Mouse (Mus musculus) hindbrain, postnatal 0 days (tissue): ENCODE measurements around the gene 2210010C04Rik. TPM values are rescaled to one million over a fixed set of nuclear protein-coding genes. Genes with fewer than 3 reads are reported as not detected.

Source experiments
- ATAC-seq: fragments of 200-750 bp; cut with Nextera tagmentation; 2 replicates; pipeline ENCODE4 v1.8.0; 2017; ENCODE audit warnings: mild to moderate bottlenecking, moderate TSS enrichment, moderate library complexity
- DNase-seq: peaks from one replicate; pipeline ENCODE4 v3.0.0-alpha.2; 2015; ENCODE audit warnings: low spot score
- H3K27ac ChIP-seq: fragments of 300-500 bp; sonication (generic); 2 replicates; pipeline ENCODE4 v1.5.1; 2014; ENCODE audit warnings: mild to moderate bottlenecking
- H3K27me3 ChIP-seq: fragments of 300-500 bp; sonication (generic); 2 replicates; pipeline ENCODE4 v1.6.1; 2014; ENCODE audit warnings: low read length, mixed read lengths; ENCODE audit not compliant: insufficient read depth
- H3K36me3 ChIP-seq: fragments of 300-500 bp; sonication (generic); 2 replicates; pipeline ENCODE4 v1.6.1; 2014; ENCODE audit warnings: low read length, mixed read lengths; ENCODE audit not compliant: insufficient read depth
- H3K4me1 ChIP-seq: fragments of 300-500 bp; sonication (generic); 2 replicates; pipeline ENCODE4 v1.6.1; 2014; ENCODE audit warnings: antibody characterized with exemption, low read length, mixed read lengths; ENCODE audit not compliant: insufficient read depth
- H3K4me2 ChIP-seq: fragments of 300-500 bp; sonication (generic); 2 replicates; pipeline ENCODE4 v1.6.1; 2014; ENCODE audit warnings: low read depth, mild to moderate bottlenecking, low read length, moderate library complexity, mixed read lengths
- H3K4me3 ChIP-seq: fragments of 300-500 bp; sonication (generic); 2 replicates; pipeline ENCODE4 v1.5.1; 2014; ENCODE audit warnings: low read length
- H3K9ac ChIP-seq: fragments of 300-500 bp; sonication (generic); replicated peaks from 2 replicates; pipeline ENCODE4 v1.6.1; 2014; ENCODE audit warnings: mild to moderate bottlenecking, low read length, moderate library complexity, mixed read lengths
- H3K9me3 ChIP-seq: fragments of 300-500 bp; sonication (generic); 2 replicates; pipeline ENCODE4 v1.6.1; 2016; ENCODE audit warnings: low read length, mixed read lengths
- CTCF ChIP-seq: IDR thresholded peaks from 2 replicates; pipeline ENCODE4 v1.5.1; 2016; ENCODE audit warnings: antibody characterized with exemption, control low read depth, low read depth
- WGBS: fragments of 180-500 bp; shearing (Covaris S2); extraction: QIAGEN DNeasy Blood & Tissue Kit; methylation state at CpG from one replicate; pipeline ENCODE4 v1.1.7; 2014; 5-methylcytosine and 5-hydroxymethylcytosine counted together
- polyA plus RNA-seq: library from polyadenylated mRNA; unstranded; fragments of >200 nt; fragmentation: Nextera tagmentation; extraction: Ambion mirVana; gene quantifications from 2 replicates; pipeline ENCODE4 v1.2.1, GENCODE M21; 2015
- total RNA-seq: library from RNA; depleted of rRNA; stranded (reverse); fragments of >200 nt; gene quantifications from 2 replicates; pipeline ENCODE4 v1.2.3, GENCODE M21; 2014

Gene 2210010C04Rik
- total and polyA plus RNA-seq, 2 experiments from 2014 or later: not detected

DNA sequence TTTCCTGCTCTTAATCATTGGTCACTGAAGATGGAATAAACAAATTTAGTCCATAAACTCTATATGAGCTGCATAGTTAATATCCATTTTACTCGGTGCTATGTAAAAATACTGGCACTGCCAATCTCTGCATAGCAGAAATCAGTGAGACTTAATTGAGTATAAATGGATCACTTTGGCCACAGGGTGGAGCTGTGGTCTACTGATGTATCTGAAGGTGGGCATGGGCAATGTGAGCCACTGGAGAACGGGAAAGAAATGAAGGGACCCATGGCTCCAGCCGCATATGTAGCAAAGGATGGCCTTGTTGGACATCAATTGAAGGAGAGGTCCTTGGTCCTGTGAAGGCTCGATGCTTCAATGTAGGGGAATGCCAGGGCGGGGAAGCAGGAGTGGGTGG lies 25.8 kb upstream of the 2210010C04Rik start:
- Histone ChIP-seq H3K9ac (no peak overlapping the region), H3K36me3 (no peaks in the 10 kb centered on the region), H3K4me3 (no peak overlapping the region), H3K4me1 (no peaks in the 10 kb centered on the region), H3K4me2 (no peak overlapping the region), H3K27ac (no peak overlapping the region), H3K9me3 (no peaks in the 10 kb centered on the region), H3K27me3 (no peaks in the 10 kb centered on the region)
- WGBS: 70% methylated on average over 5 of the region's 5 CpGs
- ATAC-seq (no peak), DNase-seq (peak; percentile 40)
- TF ChIP-seq CTCF: peak; percentile 33; the same call in 1 of the 2 replicates

DNA sequence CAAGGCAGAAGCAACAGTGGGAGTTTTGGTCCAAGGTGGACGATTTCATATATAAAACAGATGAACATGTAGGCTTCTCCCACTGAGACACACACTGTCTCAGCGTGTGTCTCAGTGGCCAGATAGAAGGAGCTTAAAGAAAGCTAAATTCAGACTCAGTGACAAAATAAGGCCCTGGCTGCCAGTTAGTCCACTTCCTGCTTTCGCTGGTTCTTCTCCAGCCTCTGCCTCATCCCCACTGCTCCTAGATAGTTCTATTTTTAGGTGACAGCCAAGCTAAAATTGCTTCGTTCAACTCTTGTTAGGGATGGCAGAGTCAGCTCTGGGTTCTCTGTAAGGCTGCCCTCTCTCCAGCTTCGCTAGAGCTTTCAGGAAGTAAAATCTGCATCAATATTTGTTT lies 22.3 kb upstream of the 2210010C04Rik start:
- H3K4me3 ChIP-seq: no peak overlapping the region
- no peak overlapping the region for H3K9ac ChIP-seq
- H3K4me1 ChIP-seq: no peaks in the 10 kb centered on the region
- DNase-seq (no peak), ATAC-seq (no peak)
- H3K9me3 ChIP-seq: no peaks in the 10 kb centered on the region
- no peaks in the 10 kb centered on the region for H3K27me3 ChIP-seq
- no peak overlapping the region for H3K27ac ChIP-seq
- no peak for TF ChIP-seq CTCF
- H3K4me2 ChIP-seq: no peak overlapping the region
- WGBS: 69% methylated on average over 5 of the region's 5 CpGs
- H3K36me3 ChIP-seq: no peaks in the 10 kb centered on the region

DNA sequence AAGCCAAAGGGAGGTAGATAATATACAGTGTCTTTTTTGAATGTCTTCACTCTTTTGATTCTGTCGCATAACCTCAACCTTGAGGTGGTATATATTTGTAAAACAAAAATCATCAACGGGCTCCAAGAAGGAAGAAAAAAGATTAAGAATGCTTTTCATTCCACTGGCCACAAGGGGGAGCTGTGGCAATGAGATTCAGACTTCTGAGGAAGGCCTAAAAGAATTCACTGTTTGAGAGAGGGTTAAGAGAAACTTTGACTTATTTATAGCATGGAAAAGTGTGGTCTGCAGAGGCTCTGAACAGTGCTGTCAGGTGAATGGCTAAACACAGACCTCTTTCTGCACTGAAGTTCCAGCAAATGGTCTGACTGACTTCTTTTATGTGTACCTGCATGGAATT lies 20.3 kb upstream of the 2210010C04Rik start:
- peak; percentile 73 for DNase-seq
- no peak for ATAC-seq
- Histone ChIP-seq H3K36me3 (no peaks in the 10 kb centered on the region), H3K4me2 (no peak overlapping the region), H3K9me3 (no peaks in the 10 kb centered on the region), H3K4me3 (no peak overlapping the region), H3K27me3 (no peaks in the 10 kb centered on the region), H3K27ac (no peak overlapping the region), H3K9ac (no peak overlapping the region), H3K4me1 (no peaks in the 10 kb centered on the region)
- WGBS: 39% methylated on average over 2 of the region's 2 CpGs
- peak; percentile 74 for TF ChIP-seq CTCF

DNA sequence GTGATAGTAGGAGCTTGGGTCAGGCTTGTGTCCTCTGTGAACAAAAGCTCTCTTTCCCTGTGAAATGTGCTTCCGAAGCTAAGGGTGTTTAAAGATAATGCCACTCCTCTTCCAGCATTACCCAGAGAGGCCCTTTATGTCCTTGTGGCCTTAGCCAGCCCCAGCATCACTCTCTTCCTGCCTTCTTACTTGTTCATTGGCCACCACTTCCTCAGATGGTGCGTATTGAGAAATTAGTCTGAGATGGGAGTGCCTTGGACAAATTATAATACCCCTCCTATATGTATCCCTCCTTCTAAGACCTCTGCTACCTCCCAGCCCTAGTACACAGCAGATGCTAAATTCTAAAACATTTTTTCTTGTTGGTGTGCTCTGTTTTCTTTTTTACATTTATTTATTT lies 19.1 kb upstream of the 2210010C04Rik start:
- 87% methylated on average over 2 of the region's 2 CpGs for WGBS
- H3K27me3 ChIP-seq: no peaks in the 10 kb centered on the region
- no peak overlapping the region for H3K4me2 ChIP-seq
- no peak overlapping the region for H3K9ac ChIP-seq
- no peak overlapping the region for H3K4me3 ChIP-seq
- no peaks in the 10 kb centered on the region for H3K4me1 ChIP-seq
- no peaks in the 10 kb centered on the region for H3K36me3 ChIP-seq
- H3K9me3 ChIP-seq: no peaks in the 10 kb centered on the region
- no peak overlapping the region for H3K27ac ChIP-seq
- ATAC-seq: no peak
- TF ChIP-seq CTCF: no peak
- DNase-seq: no peak

DNA sequence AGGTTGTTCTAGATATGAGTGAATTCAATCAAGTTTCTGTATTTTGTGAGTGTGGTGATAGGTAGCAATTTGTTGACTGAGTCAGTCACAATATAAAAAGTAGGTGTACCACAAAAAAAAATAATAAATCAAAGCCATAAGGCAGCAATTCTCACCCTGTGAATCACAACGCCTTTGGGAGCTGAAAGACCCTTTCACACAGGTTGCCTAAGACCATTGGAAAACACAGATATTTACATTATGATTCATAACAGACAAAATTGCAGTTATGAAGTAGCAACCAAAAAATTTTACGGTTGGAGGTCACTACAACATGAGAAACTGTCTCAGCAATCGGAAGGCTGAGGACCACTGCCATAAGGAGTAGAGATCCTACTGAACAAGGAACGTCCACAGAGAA lies 16.5 kb upstream of the 2210010C04Rik start:
- no peaks in the 10 kb centered on the region for H3K9me3 ChIP-seq
- H3K4me3 ChIP-seq: no peak overlapping the region
- H3K36me3 ChIP-seq: no peaks in the 10 kb centered on the region
- ATAC-seq (no peak), DNase-seq (no peak)
- no peak for TF ChIP-seq CTCF
- no peak overlapping the region for H3K4me2 ChIP-seq
- no peaks in the 10 kb centered on the region for H3K4me1 ChIP-seq
- no peak overlapping the region for H3K27ac ChIP-seq
- H3K9ac ChIP-seq: no peak overlapping the region
- H3K27me3 ChIP-seq: no peaks in the 10 kb centered on the region
- 83% methylated on average over 4 of the region's 4 CpGs for WGBS

DNA sequence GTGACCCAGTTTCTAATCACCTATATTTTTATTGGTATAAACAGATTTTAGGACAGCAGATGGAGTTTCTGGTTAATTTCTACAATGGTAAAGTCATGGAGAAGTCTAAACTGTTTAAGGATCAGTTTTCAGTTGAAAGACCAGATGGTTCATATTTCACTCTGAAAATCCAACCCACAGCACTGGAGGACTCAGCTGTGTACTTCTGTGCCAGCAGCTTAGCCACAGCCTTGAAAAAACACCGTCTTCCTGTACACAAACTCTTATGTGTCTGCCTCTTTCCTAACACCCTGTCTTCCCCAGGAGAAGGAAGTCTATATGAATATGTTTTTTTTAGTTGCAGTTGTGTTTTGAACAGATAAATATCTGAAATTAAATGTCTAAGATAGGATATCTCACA lies 13.3 kb upstream of the 2210010C04Rik start:
- no peak overlapping the region for H3K27ac ChIP-seq
- WGBS: 76% methylated on average over 1 of the region's 1 CpGs

DNA sequence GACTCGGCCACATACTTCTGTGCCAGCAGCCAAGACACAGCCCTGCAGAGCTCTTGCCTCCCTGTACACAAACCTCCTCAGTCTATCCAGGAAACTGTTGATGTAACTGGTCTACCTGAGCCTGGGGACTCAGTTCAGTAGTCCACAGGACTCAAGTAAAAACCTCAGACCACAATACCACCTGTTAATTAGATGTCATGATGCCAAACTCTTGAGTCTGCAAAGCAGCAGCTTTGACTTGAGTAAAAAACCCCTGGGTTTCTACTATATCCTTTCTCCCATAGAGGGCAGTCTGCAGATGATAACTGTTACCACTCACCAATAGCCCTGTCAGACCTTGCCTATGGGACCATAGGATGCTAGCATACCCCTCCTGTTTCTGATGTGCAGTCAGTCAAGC lies 12.7 kb upstream of the 2210010C04Rik start:
- no peak for DNase-seq
- no peak for ATAC-seq
- 86% methylated on average over 1 of the region's 1 CpGs for WGBS
- Histone ChIP-seq H3K4me3 (no peak overlapping the region), H3K9me3 (no peaks in the 10 kb centered on the region), H3K9ac (no peak overlapping the region), H3K27ac (no peak overlapping the region), H3K27me3 (no peaks in the 10 kb centered on the region), H3K4me1 (no peaks in the 10 kb centered on the region), H3K36me3 (no peaks in the 10 kb centered on the region), H3K4me2 (no peak overlapping the region)
- TF ChIP-seq CTCF: no peak

More for the DNA sequence above, 13.3 kb upstream of the 2210010C04Rik start:
- H3K4me2 ChIP-seq: no peak overlapping the region
- H3K27me3 ChIP-seq: no peaks in the 10 kb centered on the region
- no peaks in the 10 kb centered on the region for H3K4me1 ChIP-seq
- H3K9ac ChIP-seq: no peak overlapping the region
- no peaks in the 10 kb centered on the region for H3K36me3 ChIP-seq
- no peaks in the 10 kb centered on the region for H3K9me3 ChIP-seq
- no peak for TF ChIP-seq CTCF
- DNase-seq (no peak), ATAC-seq (no peak)
- no peak overlapping the region for H3K4me3 ChIP-seq

DNA sequence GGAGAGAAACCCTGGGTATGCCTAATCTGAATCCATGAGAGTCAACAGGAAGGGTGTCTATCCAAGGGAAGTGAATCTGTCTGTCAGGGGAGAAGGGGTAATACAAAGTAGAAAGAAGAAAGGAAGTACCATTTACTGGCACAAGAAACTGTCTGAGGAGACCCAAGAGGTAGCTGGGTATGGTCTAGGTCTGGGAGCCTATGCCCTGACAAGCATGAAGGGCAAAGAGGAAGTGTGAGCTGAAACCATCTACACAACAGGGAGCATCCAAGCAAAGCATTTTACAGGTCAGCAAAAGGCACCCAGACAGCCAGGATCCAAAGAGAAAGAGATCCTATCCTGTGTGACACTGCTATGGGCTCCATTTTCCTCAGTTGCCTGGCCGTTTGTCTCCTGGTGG lies 11.9 kb upstream of the 2210010C04Rik start:
- no peaks in the 10 kb centered on the region for H3K4me1 ChIP-seq
- no peak for TF ChIP-seq CTCF
- WGBS: 88% methylated on average over 1 of the region's 1 CpGs

More for the DNA sequence above, 11.9 kb upstream of the 2210010C04Rik start:
- Histone ChIP-seq H3K9me3 (no peaks in the 10 kb centered on the region), H3K4me2 (no peak overlapping the region), H3K27ac (no peak overlapping the region), H3K36me3 (no peaks in the 10 kb centered on the region), H3K9ac (no peak overlapping the region), H3K4me3 (no peak overlapping the region), H3K27me3 (no peaks in the 10 kb centered on the region)
- DNase-seq (no peak), ATAC-seq (no peak)
